Mouse (Mus musculus) liver (tissue): ENCODE measurements around the gene Gm16506.
"Not testable (repeated sequence)": the region's sequence is repeated elsewhere in the genome, so short reads cannot be mapped to it uniquely, and the experiment has no call there.

Source experiments
- DNase-seq: peaks from one replicate; pipeline ENCODE4 v3.0.0-alpha.2; 2020; ENCODE audit warnings: mixed read lengths

Gene Gm16506

DNA sequence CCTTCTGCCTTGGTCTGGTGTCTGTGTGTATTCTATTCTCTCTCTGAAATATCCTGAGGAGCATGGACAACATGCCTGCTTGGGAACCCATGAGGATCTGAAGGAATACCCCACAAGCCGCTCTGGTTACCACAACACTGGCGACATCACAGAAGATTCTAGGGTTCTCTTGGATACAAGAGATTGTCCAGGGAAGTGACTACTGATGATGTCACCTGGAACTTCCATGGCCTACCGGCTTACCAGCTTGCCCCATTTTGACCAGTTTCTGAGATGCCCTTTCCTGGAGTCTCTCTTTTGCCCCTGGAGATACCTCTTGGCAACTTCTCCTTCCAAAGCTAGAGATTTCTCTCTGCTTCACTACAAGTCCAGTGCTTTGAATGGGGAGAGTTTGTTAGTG, at the start of gene Gm16506:
Gene Gm16506, minus strand, starts transcription at position 101 of the 400 bp plus-strand sequence.
- not testable (repeated sequence) for DNase-seq

DNA sequence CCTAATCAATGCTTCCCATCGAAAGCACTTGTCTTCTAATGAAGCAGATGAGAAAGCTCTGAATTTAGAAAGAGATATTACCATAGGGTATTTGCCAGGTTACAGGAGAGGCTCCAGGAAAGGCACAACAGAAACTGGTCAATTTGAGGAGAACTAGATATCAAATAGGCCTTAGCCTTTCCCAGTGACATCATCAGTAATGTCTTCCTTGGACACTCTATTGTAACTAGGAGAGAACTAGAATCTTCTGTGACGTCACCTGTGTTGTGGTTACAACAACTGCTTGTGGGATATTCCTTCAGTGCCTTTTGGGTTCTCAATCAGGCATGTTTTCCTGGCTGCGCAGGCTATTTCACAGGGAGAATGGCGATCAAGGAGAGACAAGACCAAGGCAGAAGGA, 20.3 kb upstream of the Gm16506 start, which contains the start of gene Gm6526:
Gene Gm6526, plus strand, starts transcription at position 301 of the 400 bp plus-strand sequence.
- DNase-seq, result not testable (repeated sequence)

DNA sequence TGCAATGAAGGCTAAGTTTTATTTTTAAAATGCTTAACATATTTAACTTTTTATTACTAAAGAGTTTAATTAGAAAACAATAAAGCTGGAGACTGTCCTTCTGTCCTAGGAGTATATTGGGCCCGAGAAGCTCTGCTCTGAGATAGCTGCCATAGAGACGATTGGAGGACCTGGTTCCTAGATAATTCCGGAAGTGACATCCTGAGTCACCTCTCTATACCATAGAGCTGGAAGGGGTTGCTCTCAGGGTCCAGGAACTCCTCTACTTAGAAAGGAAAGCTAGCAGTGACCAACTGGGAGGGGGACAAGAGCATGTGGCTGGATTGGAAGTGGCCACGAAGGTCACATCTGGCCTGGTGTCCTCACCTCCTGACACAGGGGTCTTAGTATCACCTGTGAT, 29.7 kb downstream of the Gm16506 start, which contains the start of gene Gm7324:
Gene Gm7324, plus strand, starts transcription at position 208 of the 400 bp plus-strand sequence.
- not testable (repeated sequence) for DNase-seq

DNA sequence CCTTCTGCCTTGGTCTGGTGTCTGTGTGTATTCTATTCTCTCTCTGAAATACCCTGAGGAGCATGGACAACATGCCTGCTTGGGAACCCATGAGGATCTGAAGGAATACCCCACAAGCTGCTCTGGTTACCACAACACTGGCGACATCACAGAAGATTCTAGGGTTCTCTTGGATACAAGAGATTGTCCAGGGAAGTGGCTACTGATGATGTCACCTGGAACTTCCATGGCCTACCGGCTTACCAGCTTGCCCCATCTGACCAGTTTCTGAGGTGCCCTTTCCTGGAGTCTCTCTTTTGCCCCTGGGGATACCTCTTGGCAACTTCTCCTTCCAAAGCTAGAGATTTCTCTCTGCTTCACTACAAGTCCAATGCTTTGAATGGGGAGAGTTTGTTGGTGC, 50.2 kb downstream of the Gm16506 start, which contains the start of gene Gm8165:
Gene Gm8165, minus strand, starts transcription at position 101 of the 400 bp plus-strand sequence.
- DNase-seq, result not testable (repeated sequence)
